In genomic region chrX:96329764-96330163, GRCm38 (mm10) we compare ENCODE assay signal across 9 mouse cellular contexts. TPM values are rescaled to one million over a fixed set of nuclear protein-coding genes. Genes with fewer than 3 reads are reported as not detected.
A peak's percentile ranks its signal among the peaks of the same experiment; 100 is the strongest.
DNase-seq lines count a peak whose midpoint lies in the region; ATAC-seq lines count a peak whose summit lies in the region.
"Had no signal": no experiment of that assay in that cellular context is flagged by ENCODE, and none has a peak within 500 bp of the region (broad histone marks: within the 10 kb centered on the region; RNA-seq: fewer than 3 reads in every experiment).

No protein-coding gene starts in this region.

- 37% methylated on average over 4 of the region's 4 CpGs for WGBS in heart, embryonic 10.5 days
- 42% methylated on average over 4 of the region's 4 CpGs for WGBS in intestine, embryonic 15.5 days
- 52% methylated on average over 4 of the region's 4 CpGs for WGBS in midbrain, embryonic 10.5 days

- H3K36me3 ChIP-seq in heart, embryonic 10.5 days = no peaks in the 10 kb centered on the region
- H3K36me3 ChIP-seq in intestine, embryonic 15.5 days = no peaks in the 10 kb centered on the region
- H3K36me3 ChIP-seq in midbrain, embryonic 10.5 days = no peaks in the 10 kb centered on the region
- H3K36me3 ChIP-seq: liver, embryonic 13.5 days had no signal

- H3K9me3 ChIP-seq in heart, embryonic 10.5 days = no peaks in the 10 kb centered on the region
- no peaks in the 10 kb centered on the region for H3K9me3 ChIP-seq in intestine, embryonic 15.5 days
- H3K9me3 ChIP-seq in midbrain, embryonic 10.5 days (replicated peaks) = no peaks in the 10 kb centered on the region
- H3K9me3 ChIP-seq: liver, embryonic 13.5 days had no signal

- H3K4me1 ChIP-seq in heart, embryonic 10.5 days = no peaks in the 10 kb centered on the region
- H3K4me1 ChIP-seq in intestine, embryonic 15.5 days (replicated peaks) = no peaks in the 10 kb centered on the region
- H3K4me1 ChIP-seq in midbrain, embryonic 10.5 days = no peaks in the 10 kb centered on the region
- H3K4me1 ChIP-seq: liver, embryonic 13.5 days had no signal

- H3K27ac ChIP-seq in heart, embryonic 10.5 days = no peak overlapping the region
- no peak overlapping the region for H3K27ac ChIP-seq in intestine, embryonic 15.5 days
- H3K27ac ChIP-seq in midbrain, embryonic 10.5 days (replicated peaks) = no peak overlapping the region
- H3K27ac ChIP-seq: liver, embryonic 13.5 days had no signal

- no peak overlapping the region for H3K4me2 ChIP-seq in intestine, embryonic 15.5 days (replicated peaks)
- H3K4me2 ChIP-seq: liver, embryonic 13.5 days had no signal

- no peak overlapping the region for H3K4me3 ChIP-seq in heart, embryonic 10.5 days
- no peak overlapping the region for H3K4me3 ChIP-seq in intestine, embryonic 15.5 days (replicated peaks)
- no peak overlapping the region for H3K4me3 ChIP-seq in midbrain, embryonic 10.5 days
- H3K4me3 ChIP-seq: liver, embryonic 13.5 days had no signal

- no peak overlapping the region for H3K9ac ChIP-seq in intestine, embryonic 15.5 days
- H3K9ac ChIP-seq: liver, embryonic 13.5 days had no signal

- peak; percentile 14 to 17 for DNase-seq in heart, adult 18-20 months
- DNase-seq in heart, embryonic 10.5 days (ENCODE audit: low spot score) = no peak
- DNase-seq in testis, postnatal 10 days (ENCODE audit: low spot score) = peak; percentile 31
- DNase-seq in testis, postnatal 14 days (ENCODE audit: low spot score) = no peak
- DNase-seq in induced T-regulatory cell, adult 2 months (ENCODE audit: low read depth) = peak; percentile 7
- DNase-seq in telencephalon, adult 2 months (ENCODE audit: low read depth, low spot score) = peak; percentile 1
- DNase-seq in midbrain, embryonic 10.5 days (ENCODE audit: low spot score) = no peak
- DNase-seq: liver, embryonic 13.5 days had no signal

- no peak for ATAC-seq in intestine, embryonic 15.5 days

- H3K27me3 ChIP-seq in heart, embryonic 10.5 days (ENCODE audit: insufficient read depth, poor library complexity, severe bottlenecking) = no peaks in the 10 kb centered on the region
- H3K27me3 ChIP-seq in intestine, embryonic 15.5 days (replicated peaks) = no peaks in the 10 kb centered on the region
- no peaks in the 10 kb centered on the region for H3K27me3 ChIP-seq in midbrain, embryonic 10.5 days (ENCODE audit: low read depth, poor library complexity, severe bottlenecking)
- H3K27me3 ChIP-seq: liver, embryonic 13.5 days had no signal

RNA-seq across cellular contexts. Expression of gene Vsig4, which starts 36.5 kb away (rescaled TPM):
- 1 to 10 TPM in 1 of 2 experiments, under 1 TPM in 1; 0.64 to 1.3 TPM for total RNA-seq in heart, adult 18-20 months (2021)
- not detected in 2 replicates for polyA plus RNA-seq in heart, embryonic 10.5 days (2016; fragmentation: Nextera tagmentation; extraction: Ambion mirVana)
- polyA plus RNA-seq in intestine, embryonic 15.5 days (2015; fragmentation: Nextera tagmentation; extraction: Ambion mirVana) = not detected in 2 replicates
- not detected in 2 replicates for polyA plus RNA-seq in midbrain, embryonic 10.5 days (2016; fragmentation: Nextera tagmentation; extraction: Ambion mirVana)

Comparison
In these comparisons a context has a peak if more than half of its experiments do, and no peak if none do; other contexts are left out.
1. DNase-seq: peak in heart, adult 18-20 months (2 of 2), testis, postnatal 10 days (single experiment), induced T-regulatory cell, adult 2 months (single experiment) and telencephalon, adult 2 months (single experiment); none in heart, embryonic 10.5 days (single experiment), testis, postnatal 14 days (single experiment) and midbrain, embryonic 10.5 days (single experiment).